Mouse (Mus musculus) ES-Bruce4 (cell line): ENCODE measurements around the gene Mapkap1.

Source experiments
- CTCF ChIP-seq: IDR thresholded peaks from one replicate; pipeline ENCODE4 v1.8.1; 2011; ENCODE audit warnings: low read depth, low read length
- POLR2A ChIP-seq: IDR thresholded peaks from one replicate; pipeline ENCODE4 v1.8.1; 2011; ENCODE audit warnings: low read length; ENCODE audit not compliant: insufficient read depth

DNA sequence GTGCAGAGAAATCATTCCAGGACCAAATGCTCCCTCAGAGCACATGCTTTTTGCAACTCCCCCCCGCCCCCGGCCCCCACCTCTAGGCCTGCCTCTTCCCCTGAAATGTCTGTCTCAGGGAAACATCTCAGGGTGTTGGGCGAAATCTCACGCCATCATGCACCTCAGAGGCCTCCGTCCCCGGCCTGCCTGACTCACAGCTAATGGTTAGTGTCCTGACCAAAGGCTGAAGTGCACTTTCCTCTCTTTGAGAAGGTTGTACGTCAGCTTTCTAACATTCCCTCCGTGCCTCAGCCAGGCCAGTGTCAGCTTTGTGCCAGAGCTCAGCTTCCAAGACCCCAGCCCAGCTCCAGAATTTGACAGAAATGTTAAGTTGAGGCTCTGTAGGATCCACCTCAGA lies 214.9 kb downstream of the Mapkap1 start:
- no peak for TF ChIP-seq POLR2A
- no peak for TF ChIP-seq CTCF
